Mouse (Mus musculus) pancreas, adult 10 weeks (tissue): ENCODE results near the gene Gm21292. TPM values are rescaled to one million over a fixed set of nuclear protein-coding genes. Genes with fewer than 3 reads are reported as not detected.

Experiments
- polyA plus RNA-seq: library from polyadenylated mRNA; stranded (reverse); fragments of 350-450 nt; fragmentation: Illumina TruSeq; extraction: RNeasy Lipid Tissue Mini Kit (QIAGEN cat#74804); gene quantifications from one replicate; pipeline ENCODE4 v1.2.3, GENCODE M21; 2015; ENCODE audit warnings: low read depth, low replicate concordance; ENCODE audit not compliant: insufficient read depth

Gene Gm21292
- not detected for polyA plus RNA-seq

DNA sequence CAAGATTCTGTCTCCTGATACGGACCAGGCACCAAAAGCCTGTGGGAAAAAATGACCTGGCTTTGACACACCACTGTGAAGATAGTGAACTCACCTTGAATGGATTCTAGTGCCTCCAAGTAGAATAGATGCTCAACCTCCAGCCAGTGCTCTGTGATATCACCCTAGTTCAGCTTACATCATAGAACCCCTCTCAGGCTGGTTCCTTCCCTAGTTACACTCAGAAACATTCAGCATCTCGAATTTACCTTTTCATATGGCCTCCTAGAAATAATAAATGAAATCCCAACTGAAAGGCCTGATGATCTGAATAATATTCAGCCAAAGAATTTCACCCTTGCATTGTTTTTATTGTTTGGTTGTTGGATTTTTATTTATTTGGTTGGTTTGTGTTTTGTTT lies at the start of gene Gm21292:
TSS of gene Gm21292 (minus strand) at position 101 of the 400 bp plus-strand sequence.

Other genes starting within 250 kb of the Gm21292 start
- not detected for gene Gm21721, start 68.3 kb upstream of the Gm21292 start, polyA plus RNA-seq
- not detected for gene Gm21812, start 213.3 kb upstream of the Gm21292 start, polyA plus RNA-seq